Mouse (Mus musculus) forebrain, embryonic 15.5 days (tissue): Measurements from ENCODE around the gene Cenpi. TPM values are rescaled to one million over a fixed set of nuclear protein-coding genes. Genes with fewer than 3 reads are reported as not detected.
"Not testable (repeated sequence)": the region's sequence is repeated elsewhere in the genome, so short reads cannot be mapped to it uniquely, and the experiment has no call there.

ENCODE experiments used
- ATAC-seq: fragments of 200-750 bp; cut with Nextera tagmentation; replicated peaks from 2 replicates; pipeline ENCODE4 v1.8.0; 2017; ENCODE audit warnings: mild to moderate bottlenecking, moderate TSS enrichment, moderate library complexity
- H3K27ac ChIP-seq: fragments of 300-500 bp; sonication (generic); replicated peaks from 2 replicates; pipeline ENCODE4 v1.5.1; 2015; ENCODE audit warnings: mild to moderate bottlenecking, inconsistent platforms
- H3K27me3 ChIP-seq: fragments of 300-500 bp; sonication (generic); 2 replicates; pipeline ENCODE4 v1.6.1; 2015; ENCODE audit warnings: inconsistent platforms
- H3K36me3 ChIP-seq: fragments of 300-500 bp; sonication (generic); 2 replicates; pipeline ENCODE4 v1.6.1; 2015; ENCODE audit warnings: mild to moderate bottlenecking, inconsistent platforms
- H3K4me1 ChIP-seq: fragments of 300-500 bp; sonication (generic); 2 replicates; pipeline ENCODE4 v1.6.1; 2015; ENCODE audit warnings: inconsistent platforms
- H3K4me2 ChIP-seq: fragments of 300-500 bp; sonication (generic); replicated peaks from 2 replicates; pipeline ENCODE4 v1.6.1; 2015; ENCODE audit warnings: mild to moderate bottlenecking, inconsistent platforms
- H3K4me3 ChIP-seq: fragments of 300-500 bp; sonication (generic); 2 replicates; pipeline ENCODE4 v1.5.1; 2015; ENCODE audit warnings: mild to moderate bottlenecking, inconsistent platforms
- H3K9ac ChIP-seq: fragments of 300-500 bp; sonication (generic); replicated peaks from 2 replicates; pipeline ENCODE4 v1.6.1; 2015; ENCODE audit warnings: mild to moderate bottlenecking, inconsistent platforms
- H3K9me3 ChIP-seq: fragments of 300-500 bp; sonication (generic); 2 replicates; pipeline ENCODE4 v1.6.1; 2016; ENCODE audit warnings: inconsistent platforms
- WGBS: fragments of 180-500 bp; shearing (Covaris S2); methylation state at CpG from one replicate; pipeline ENCODE4 v1.1.7; 2015; ENCODE audit warnings: mixed read lengths; 5-methylcytosine and 5-hydroxymethylcytosine counted together
- polyA plus RNA-seq: library from polyadenylated mRNA; unstranded; fragments of >200 nt; fragmentation: Nextera tagmentation; extraction: Ambion mirVana; gene quantifications from 2 replicates; pipeline ENCODE4 v1.2.1, GENCODE M21; 2015

The Cenpi gene
- polyA plus RNA-seq, 1 experiment from 2014 or later, result 14.4 TPM

GRCm38 (mm10) chrX:134300219-134300618 is 7.7 kb upstream of the Cenpi start:
- ATAC-seq, result no peak
- H3K4me2 ChIP-seq, result no peak overlapping the region

GRCm38 (mm10) chrX:134303287-134303686 is 4.6 kb upstream of the Cenpi start:
- H3K27ac ChIP-seq, result no peak overlapping the region
- no peak overlapping the region for H3K4me3 ChIP-seq
- H3K4me1 ChIP-seq, result 0 out of 2 replicates have a peak, but pooled peaks cover under 1% of the 10 kb centered on the region
- 91% methylated on average over 1 of the region's 1 CpGs for WGBS
- H3K27me3 ChIP-seq, result no peaks in the 10 kb centered on the region
- no peaks in the 10 kb centered on the region for H3K36me3 ChIP-seq
- no peak overlapping the region for H3K4me2 ChIP-seq
- no peak overlapping the region for H3K9ac ChIP-seq
- no peak for ATAC-seq
- no peaks in the 10 kb centered on the region for H3K9me3 ChIP-seq

More at GRCm38 (mm10) chrX:134300219-134300618, 7.7 kb upstream of the Cenpi start:
- 39% methylated on average over 5 of the region's 5 CpGs for WGBS
- Histone ChIP-seq H3K4me1 (no peaks in the 10 kb centered on the region), H3K9me3 (no peaks in the 10 kb centered on the region), H3K27ac (no peak overlapping the region), H3K4me3 (no peak overlapping the region), H3K27me3 (no peaks in the 10 kb centered on the region), H3K36me3 (no peaks in the 10 kb centered on the region), H3K9ac (no peak overlapping the region)

GRCm38 (mm10) chrX:134308275-134308634 is 371 bp downstream of the Cenpi start:
- peak overlapping the region; percentile 46 for H3K9ac ChIP-seq
- H3K4me2 ChIP-seq, result peak overlapping the region; percentile 51
- peaks cover 5% of the 10 kb centered on the region; the same call in 1 of the 2 replicates for H3K4me1 ChIP-seq
- peak overlapping the region; percentile 44 for H3K4me3 ChIP-seq
- no peaks in the 10 kb centered on the region for H3K27me3 ChIP-seq
- no peaks in the 10 kb centered on the region for H3K9me3 ChIP-seq
- ATAC-seq, result peak; percentile 74
- H3K27ac ChIP-seq, result no peak overlapping the region
- WGBS, result 28% methylated on average over 9 of the region's 9 CpGs
- H3K36me3 ChIP-seq, result no peaks in the 10 kb centered on the region

- H3K9me3 ChIP-seq, ATAC-seq, H3K36me3 ChIP-seq, H3K27ac ChIP-seq, H3K27me3 ChIP-seq, H3K9ac ChIP-seq, H3K4me2 ChIP-seq, H3K4me3 ChIP-seq, H3K4me1 ChIP-seq: not testable (repeated sequence)
- WGBS, result 87% methylated on average over 7 of the region's 7 CpGs
Observed at GRCm38 (mm10) chrX:134311193-134311592, 3.3 kb downstream of the Cenpi start.

GRCm38 (mm10) chrX:134319153-134319932 is 11.5 kb downstream of the Cenpi start:
- no peaks in the 10 kb centered on the region for H3K4me1 ChIP-seq
- no peaks in the 10 kb centered on the region for H3K9me3 ChIP-seq
- H3K36me3 ChIP-seq, result no peaks in the 10 kb centered on the region
- H3K4me3 ChIP-seq, result no peak overlapping the region
- no peak for ATAC-seq
- no peak overlapping the region for H3K9ac ChIP-seq
- WGBS, result 76% methylated on average over 2 of the region's 2 CpGs
- no peaks in the 10 kb centered on the region for H3K27me3 ChIP-seq
- H3K27ac ChIP-seq, result no peak overlapping the region
- H3K4me2 ChIP-seq, result no peak overlapping the region

GRCm38 (mm10) chrX:134333280-134333679 is 25.4 kb downstream of the Cenpi start:
- Histone ChIP-seq H3K27me3 (no peaks in the 10 kb centered on the region), H3K27ac (no peak overlapping the region), H3K9me3 (no peaks in the 10 kb centered on the region), H3K4me1 (no peaks in the 10 kb centered on the region), H3K36me3 (no peaks in the 10 kb centered on the region), H3K9ac (no peak overlapping the region), H3K4me2 (no peak overlapping the region), H3K4me3 (no peak overlapping the region)
- no peak for ATAC-seq
- WGBS, result 87% methylated on average over 2 of the region's 2 CpGs

GRCm38 (mm10) chrX:134342735-134343134 is 34.9 kb downstream of the Cenpi start:
- H3K36me3 ChIP-seq, result no peaks in the 10 kb centered on the region
- H3K9me3 ChIP-seq, result no peaks in the 10 kb centered on the region
- no peak overlapping the region for H3K4me2 ChIP-seq
- H3K4me3 ChIP-seq, result no peak overlapping the region
- H3K4me1 ChIP-seq, result no peaks in the 10 kb centered on the region
- H3K27ac ChIP-seq, result no peak overlapping the region
- no peak overlapping the region for H3K9ac ChIP-seq
- WGBS, result 90% methylated on average over 2 of the region's 2 CpGs
- no peaks in the 10 kb centered on the region for H3K27me3 ChIP-seq
- no peak for ATAC-seq

GRCm38 (mm10) chrX:134350205-134350604 is 42.3 kb downstream of the Cenpi start:
- H3K4me2 ChIP-seq, result no peak overlapping the region
- no peak overlapping the region for H3K4me3 ChIP-seq
- H3K4me1 ChIP-seq, result no peaks in the 10 kb centered on the region
- H3K27me3 ChIP-seq, result no peaks in the 10 kb centered on the region
- whole genome bisulfite sequencing, result 86% methylated on average over 6 of the region's 6 CpGs
- H3K36me3 ChIP-seq, result no peaks in the 10 kb centered on the region
- H3K9ac ChIP-seq, result no peak overlapping the region
- no peak for ATAC-seq
- H3K9me3 ChIP-seq, result no peaks in the 10 kb centered on the region
- H3K27ac ChIP-seq, result no peak overlapping the region

- H3K4me3 ChIP-seq, result no peak overlapping the region
- no peak overlapping the region for H3K9ac ChIP-seq
- no peak overlapping the region for H3K27ac ChIP-seq
- no peak for ATAC-seq
- no peaks in the 10 kb centered on the region for H3K36me3 ChIP-seq
- no peak overlapping the region for H3K4me2 ChIP-seq
- H3K27me3 ChIP-seq, result no peaks in the 10 kb centered on the region
- no peaks in the 10 kb centered on the region for H3K4me1 ChIP-seq
- no peaks in the 10 kb centered on the region for H3K9me3 ChIP-seq
Observed at GRCm38 (mm10) chrX:134353848-134354247, 46.0 kb downstream of the Cenpi start.

- H3K9me3 ChIP-seq, result no peaks in the 10 kb centered on the region
- no peak for ATAC-seq
- no peaks in the 10 kb centered on the region for H3K36me3 ChIP-seq
- H3K4me3 ChIP-seq, result no peak overlapping the region
- H3K4me2 ChIP-seq, result no peak overlapping the region
- H3K27ac ChIP-seq, result no peak overlapping the region
- H3K9ac ChIP-seq, result no peak overlapping the region
- H3K27me3 ChIP-seq, result no peaks in the 10 kb centered on the region
- 88% methylated on average over 4 of the region's 4 CpGs for WGBS
- no peaks in the 10 kb centered on the region for H3K4me1 ChIP-seq
Observed at GRCm38 (mm10) chrX:134359336-134359735, 51.5 kb downstream of the Cenpi start.

- H3K9me3 ChIP-seq, result no peaks in the 10 kb centered on the region
- H3K36me3 ChIP-seq, result no peaks in the 10 kb centered on the region
- no peak overlapping the region for H3K4me3 ChIP-seq
- H3K4me2 ChIP-seq, result no peak overlapping the region
- ATAC-seq, result no peak
- WGBS, result 89% methylated on average over 4 of the region's 4 CpGs
- H3K27ac ChIP-seq, result no peak overlapping the region
- H3K27me3 ChIP-seq, result no peaks in the 10 kb centered on the region
- H3K9ac ChIP-seq, result no peak overlapping the region
- H3K4me1 ChIP-seq, result no peaks in the 10 kb centered on the region
Observed at GRCm38 (mm10) chrX:134362156-134362555, 54.3 kb downstream of the Cenpi start.

- Histone ChIP-seq H3K27ac (no peak overlapping the region), H3K9me3 (no peaks in the 10 kb centered on the region), H3K4me3 (no peak overlapping the region), H3K4me1 (no peaks in the 10 kb centered on the region), H3K36me3 (no peaks in the 10 kb centered on the region), H3K4me2 (no peak overlapping the region), H3K27me3 (no peaks in the 10 kb centered on the region), H3K9ac (no peak overlapping the region)
- ATAC-seq, result no peak
- WGBS, result 80% methylated on average over 1 of the region's 1 CpGs
Observed at GRCm38 (mm10) chrX:134365421-134365820, 57.5 kb downstream of the Cenpi start.

GRCm38 (mm10) chrX:134366547-134366946 is 58.7 kb downstream of the Cenpi start:
- Histone ChIP-seq H3K27ac (no peak overlapping the region), H3K36me3 (no peaks in the 10 kb centered on the region), H3K4me1 (no peaks in the 10 kb centered on the region), H3K9me3 (no peaks in the 10 kb centered on the region), H3K27me3 (no peaks in the 10 kb centered on the region), H3K4me3 (no peak overlapping the region), H3K9ac (no peak overlapping the region), H3K4me2 (no peak overlapping the region)
- WGBS, result 70% methylated on average over 3 of the region's 3 CpGs
- ATAC-seq, result no peak
